Mouse (Mus musculus) lung, embryonic 14.5 days (tissue): Measurements from ENCODE around the gene Cdhr5. TPM values are rescaled to one million over a fixed set of nuclear protein-coding genes. Genes with fewer than 3 reads are reported as not detected.

Experiments used
- ATAC-seq: fragments of 200-750 bp; cut with Nextera tagmentation; 2 replicates; pipeline ENCODE4 v1.8.0; 2017; ENCODE audit warnings: mild to moderate bottlenecking, moderate TSS enrichment, moderate library complexity; ENCODE audit not compliant: insufficient read depth
- DNase-seq: peaks from one replicate; pipeline ENCODE4 v3.0.0-alpha.2; 2015
- H3K27ac ChIP-seq: fragments of 300-500 bp; sonication (generic); 2 replicates; pipeline ENCODE4 v1.5.1; 2014; ENCODE audit warnings: low read depth, mild to moderate bottlenecking, moderate library complexity
- H3K27me3 ChIP-seq: fragments of 300-500 bp; sonication (generic); 2 replicates; pipeline ENCODE4 v1.6.1; 2014; ENCODE audit warnings: low read length, control low read depth; ENCODE audit not compliant: insufficient read depth
- H3K36me3 ChIP-seq: fragments of 300-500 bp; sonication (generic); 2 replicates; pipeline ENCODE4 v1.6.1; 2014; ENCODE audit warnings: control low read depth; ENCODE audit not compliant: insufficient read depth
- H3K4me1 ChIP-seq: fragments of 300-500 bp; sonication (generic); 2 replicates; pipeline ENCODE4 v1.6.1; 2014; ENCODE audit warnings: antibody characterized with exemption, control low read depth; ENCODE audit not compliant: insufficient read depth
- H3K4me2 ChIP-seq: fragments of 300-500 bp; sonication (generic); 2 replicates; pipeline ENCODE4 v1.6.1; 2014; ENCODE audit warnings: mild to moderate bottlenecking
- H3K4me3 ChIP-seq: fragments of 300-500 bp; sonication (generic); 2 replicates; pipeline ENCODE4 v1.5.1; 2014; ENCODE audit warnings: low read depth, low read length
- H3K9ac ChIP-seq: fragments of 300-500 bp; sonication (generic); 2 replicates; pipeline ENCODE4 v1.6.1; 2014
- H3K9me3 ChIP-seq: fragments of 300-500 bp; sonication (generic); 2 replicates; pipeline ENCODE4 v1.6.1; 2016; ENCODE audit warnings: low read depth, low read length, control low read depth
- CTCF ChIP-seq: IDR thresholded peaks from 2 replicates; pipeline ENCODE4 v1.5.1; 2016; ENCODE audit warnings: antibody characterized with exemption, low read depth
- WGBS: fragments of 180-500 bp; shearing (Covaris S2); extraction: QIAGEN DNeasy Blood & Tissue Kit; methylation state at CpG from one replicate; pipeline ENCODE4 v1.1.7; 2014; 5-methylcytosine and 5-hydroxymethylcytosine counted together
- polyA plus RNA-seq: library from polyadenylated mRNA; unstranded; fragments of >200 nt; fragmentation: Nextera tagmentation; extraction: Ambion mirVana; gene quantifications from 2 replicates; pipeline ENCODE4 v1.2.1, GENCODE M21; 2014

Cdhr5 gene
- polyA plus RNA-seq, 1 experiment from 2014 or later: not detected

DNA sequence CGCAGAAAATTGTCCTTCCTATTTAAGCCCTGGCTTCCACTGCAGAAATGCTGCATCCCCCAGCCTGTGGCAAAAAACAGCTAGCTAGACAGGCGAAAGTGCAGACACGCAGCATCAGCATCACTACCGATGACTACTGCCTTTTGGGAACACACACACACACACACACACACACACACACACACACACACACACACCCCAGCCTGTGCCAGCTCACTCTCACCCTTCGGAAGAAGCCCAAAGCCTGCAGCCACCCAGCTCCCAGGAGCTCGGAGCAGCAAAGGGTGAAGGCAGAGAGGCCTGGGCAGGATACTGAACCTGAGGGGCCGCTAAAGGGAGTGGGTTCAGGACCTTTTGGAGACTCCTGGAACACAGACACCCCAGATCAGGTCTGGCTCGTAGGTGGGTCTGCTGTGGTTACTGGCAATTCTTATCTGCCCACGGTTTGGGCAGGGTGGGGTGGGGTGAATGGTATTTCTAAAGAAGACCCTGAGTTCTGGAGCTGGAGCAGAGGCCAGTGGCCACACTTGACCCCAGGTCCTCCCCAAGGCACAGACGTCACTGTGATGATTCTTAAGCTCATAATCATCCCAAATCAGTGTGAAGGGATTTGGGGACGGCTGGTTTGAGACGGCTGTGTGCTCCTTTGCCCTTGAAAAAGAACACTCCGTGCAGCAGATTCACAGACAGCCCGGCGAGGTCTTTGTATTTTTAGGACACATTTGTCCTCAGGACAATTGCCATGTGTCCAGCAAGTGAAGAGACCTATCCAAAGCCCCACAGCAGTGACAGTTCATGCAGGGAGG, 16.2 kb upstream of the Cdhr5 start:
- no peak for TF ChIP-seq CTCF
- WGBS: 37% methylated on average over 15 of the region's 15 CpGs
- H3K4me2 ChIP-seq: peak overlapping the region; percentile 86
- peaks cover 11% of the 10 kb centered on the region for H3K4me1 ChIP-seq
- DNase-seq: peak; percentile 22
- H3K36me3 ChIP-seq: peaks cover 13% of the 10 kb centered on the region; the same call in 1 of the 2 replicates
- peaks cover 50% of the 10 kb centered on the region for H3K27me3 ChIP-seq
- H3K9ac ChIP-seq: no peak overlapping the region
- H3K27ac ChIP-seq: no peak overlapping the region
- no peak overlapping the region for H3K4me3 ChIP-seq
- H3K9me3 ChIP-seq: no peaks in the 10 kb centered on the region
- no peak for ATAC-seq

DNA sequence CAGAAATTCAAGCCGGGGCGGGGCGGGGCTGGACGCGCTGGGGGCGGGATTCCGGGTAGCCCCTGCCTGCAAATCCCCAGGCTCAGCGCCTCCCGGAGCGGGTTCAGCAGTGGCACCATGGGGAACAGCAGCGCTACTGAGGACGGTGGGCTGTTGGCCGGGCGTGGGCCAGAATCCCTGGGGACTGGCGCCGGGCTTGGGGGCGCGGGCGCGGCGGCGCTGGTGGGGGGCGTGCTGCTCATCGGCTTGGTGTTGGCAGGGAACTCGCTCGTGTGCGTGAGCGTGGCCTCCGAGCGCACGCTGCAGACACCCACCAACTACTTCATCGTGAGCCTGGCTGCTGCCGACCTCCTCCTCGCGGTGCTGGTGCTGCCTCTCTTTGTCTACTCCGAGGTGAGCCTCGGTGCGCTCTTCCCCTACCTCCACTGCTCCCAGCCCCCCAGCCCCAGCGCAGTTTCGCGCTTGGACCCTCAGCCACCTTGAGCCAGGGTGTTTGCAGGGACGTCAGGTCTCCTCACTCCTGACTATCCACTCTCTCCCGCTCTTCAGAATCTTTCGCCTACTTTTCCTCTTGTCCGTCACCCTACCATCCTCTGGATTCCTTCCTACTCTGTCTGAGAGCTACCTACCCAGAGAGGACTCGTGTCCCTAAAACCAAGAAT, 15.5 kb upstream of the Cdhr5 start, which contains the start of gene Drd4:
Gene Drd4, plus strand, starts transcription at position 86 of the 662 bp plus-strand sequence.
- DNase-seq (peak; percentile 78), ATAC-seq (peak; percentile 84)
- Histone ChIP-seq H3K4me3 (peak within 1 kb of the TSS; percentile 43), H3K36me3 (peaks cover 6% of the 10 kb centered on the region; the same call in 1 of the 2 replicates), H3K4me2 (peak within 1 kb of the TSS; percentile 86), H3K4me1 (peaks cover 11% of the 10 kb centered on the region), H3K27me3 (peaks cover 50% of the 10 kb centered on the region), H3K9me3 (no peaks in the 10 kb centered on the region), H3K27ac (no peak within 1 kb of the TSS), H3K9ac (peak within 1 kb of the TSS; percentile 46)
- TF ChIP-seq CTCF: no peak
- 2% methylated on average over 46 of the region's 46 CpGs for WGBS

DNA sequence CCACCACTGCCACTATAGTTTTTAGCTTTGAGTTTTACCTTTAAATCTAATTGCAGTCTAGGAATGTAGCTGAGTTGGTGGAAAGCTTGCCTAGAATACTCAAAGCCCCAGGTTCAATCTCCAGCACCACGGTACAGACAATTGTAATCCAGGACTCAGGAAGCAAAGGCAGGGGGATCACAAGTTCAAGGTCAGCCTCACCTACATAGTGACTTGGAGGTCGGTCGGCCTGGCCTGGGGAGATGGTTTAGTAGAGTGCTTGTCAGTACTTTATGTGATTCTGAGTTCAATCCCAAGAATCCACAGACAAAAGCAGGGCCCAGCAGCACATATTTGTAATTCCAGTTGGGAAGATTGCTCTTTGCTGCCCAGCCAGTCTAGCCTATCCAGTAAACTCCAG, 11.5 kb upstream of the Cdhr5 start:
- Histone ChIP-seq H3K4me1 (peaks cover 4% of the 10 kb centered on the region; the same call in 1 of the 2 replicates), H3K4me2 (no peak overlapping the region), H3K9ac (no peak overlapping the region), H3K4me3 (no peak overlapping the region), H3K9me3 (no peaks in the 10 kb centered on the region), H3K27me3 (peaks cover 25% of the 10 kb centered on the region), H3K36me3 (no peaks in the 10 kb centered on the region), H3K27ac (no peak overlapping the region)
- DNase-seq: no peak
- WGBS: 82% methylated on average over 3 of the region's 3 CpGs
- no peak for ATAC-seq
- no peak for TF ChIP-seq CTCF

DNA sequence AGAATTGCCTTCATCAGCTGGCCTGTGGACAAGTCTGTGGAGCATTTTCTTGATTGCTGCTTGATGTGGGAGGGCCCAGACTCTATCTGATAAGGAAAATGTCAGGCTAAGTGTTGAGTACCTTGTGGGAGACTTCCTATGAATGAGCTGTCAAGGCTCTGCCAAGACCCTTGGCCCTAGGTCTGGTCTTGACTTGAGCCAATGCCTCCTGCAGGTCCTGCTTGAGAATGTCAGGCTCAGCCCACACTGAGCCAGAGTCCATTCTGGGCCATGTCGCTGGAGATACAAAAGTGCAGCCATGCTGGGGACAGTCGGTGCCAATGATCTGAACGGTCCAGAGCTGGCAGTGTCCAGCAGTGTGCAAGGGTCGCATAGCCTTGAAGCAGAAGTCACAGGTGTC, 6.2 kb upstream of the Cdhr5 start:
- no peak overlapping the region for H3K9ac ChIP-seq
- no peak overlapping the region for H3K4me3 ChIP-seq
- no peak overlapping the region for H3K27ac ChIP-seq
- H3K27me3 ChIP-seq: 0 out of 2 replicates have a peak, but pooled peaks cover 6% of the 10 kb centered on the region
- 86% methylated on average over 4 of the region's 4 CpGs for WGBS
- no peak for TF ChIP-seq CTCF
- H3K36me3 ChIP-seq: no peaks in the 10 kb centered on the region
- no peak for ATAC-seq
- peaks cover 3% of the 10 kb centered on the region; the same call in 1 of the 2 replicates for H3K4me1 ChIP-seq
- no peak for DNase-seq
- no peak overlapping the region for H3K4me2 ChIP-seq
- no peaks in the 10 kb centered on the region for H3K9me3 ChIP-seq

DNA sequence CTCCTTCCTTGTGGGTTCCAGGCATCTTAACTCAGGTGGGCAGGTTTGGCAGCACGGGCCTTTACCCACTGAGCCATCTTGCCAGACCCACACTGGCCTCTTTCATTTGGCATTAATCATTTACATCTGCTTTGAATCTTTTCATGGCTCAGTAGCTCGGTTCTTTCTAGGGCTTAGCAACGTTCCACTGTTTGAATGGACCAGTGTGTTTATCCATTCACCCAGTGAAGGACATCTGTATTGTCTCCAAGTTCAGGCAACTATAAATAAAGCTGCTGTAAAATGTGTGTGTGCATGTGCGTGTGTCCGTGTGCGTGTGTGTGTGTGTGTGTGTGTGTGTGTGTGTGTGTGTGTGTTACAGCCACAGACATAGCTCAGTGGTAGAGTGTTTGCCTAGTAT, 4.9 kb upstream of the Cdhr5 start:
- no peak for ATAC-seq
- no peak for TF ChIP-seq CTCF
- H3K4me3 ChIP-seq: no peak overlapping the region

DNA sequence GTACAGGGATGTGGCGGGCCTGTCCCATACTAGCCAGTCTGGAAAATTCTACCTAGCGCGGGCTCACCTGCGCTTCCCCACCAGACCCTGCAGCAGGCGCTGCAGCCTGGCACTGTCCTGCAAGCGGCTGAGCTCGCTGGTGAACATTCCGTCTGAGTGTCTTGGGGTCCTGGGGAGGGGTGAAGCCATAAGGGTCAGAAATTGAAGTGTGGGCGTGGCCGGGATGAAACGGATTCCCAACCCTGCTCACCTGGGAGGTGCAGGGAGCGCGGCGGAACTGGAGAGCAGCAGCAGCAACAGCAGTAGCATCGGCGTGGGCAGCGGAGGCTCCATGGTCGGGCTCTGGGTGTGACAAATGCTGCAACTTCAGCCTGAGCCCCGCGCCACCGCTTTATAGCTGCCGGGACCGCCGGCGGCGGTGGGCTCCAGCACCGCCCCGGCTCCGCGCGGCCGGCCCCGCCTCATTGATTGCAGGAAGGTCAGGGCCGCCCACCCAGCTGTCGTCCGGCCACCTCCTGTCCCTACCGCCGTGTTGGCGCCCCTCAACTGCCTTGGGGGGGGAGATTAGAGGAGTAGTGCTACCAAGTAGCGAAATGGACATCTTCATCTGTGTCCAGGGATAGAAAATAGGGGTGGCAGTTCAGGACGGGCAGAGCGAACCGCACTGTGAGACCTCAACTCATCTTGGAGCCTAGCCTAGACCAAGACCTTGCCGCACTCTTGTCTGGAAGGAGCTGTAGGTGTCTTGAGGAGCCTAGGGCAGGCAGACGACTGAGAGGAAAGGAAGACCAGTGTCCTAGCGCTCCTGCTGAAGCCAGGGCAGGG, 2.4 kb upstream of the Cdhr5 start, which contains the start of gene Sct:
Gene Sct, minus strand, starts transcription at position 368 of the 825 bp plus-strand sequence.
- DNase-seq (peak; percentile 65), ATAC-seq (peak; percentile 70)
- peak; percentile 69 for TF ChIP-seq CTCF
- Histone ChIP-seq H3K4me2 (peak within 1 kb of the TSS; percentile 97), H3K4me3 (peak within 1 kb of the TSS; percentile 44), H3K9ac (peak within 1 kb of the TSS; percentile 49), H3K36me3 (no peaks in the 10 kb centered on the region), H3K4me1 (peaks cover 3% of the 10 kb centered on the region; the same call in 1 of the 2 replicates), H3K27me3 (0 out of 2 replicates have a peak, but pooled peaks cover 6% of the 10 kb centered on the region), H3K9me3 (no peaks in the 10 kb centered on the region), H3K27ac (no peak within 1 kb of the TSS)
- WGBS: 2% methylated on average over 46 of the region's 46 CpGs

More for the DNA sequence above, 4.9 kb upstream of the Cdhr5 start:
- no peak overlapping the region for H3K4me2 ChIP-seq
- H3K27me3 ChIP-seq: 0 out of 2 replicates have a peak, but pooled peaks cover 6% of the 10 kb centered on the region
- H3K9ac ChIP-seq: no peak overlapping the region
- DNase-seq: no peak
- H3K36me3 ChIP-seq: no peaks in the 10 kb centered on the region
- no peaks in the 10 kb centered on the region for H3K9me3 ChIP-seq
- peaks cover 3% of the 10 kb centered on the region; the same call in 1 of the 2 replicates for H3K4me1 ChIP-seq
- 68% methylated on average over 6 of the region's 6 CpGs for WGBS
- no peak overlapping the region for H3K27ac ChIP-seq
